Mouse (Mus musculus) mature B cell (primary cell): ENCODE results near the gene Tprg.

Experiments
- in situ Hi-C: fragments of 300-500 bp; cut with MboI; formaldehyde crosslinking; loops from 2 replicates; pipeline ENCODE4 v1.14.3; 2019

The Tprg gene

GRCm38 (mm10) chr16:25286517-25286916 is at the start of gene Tprg:
TSS of gene Tprg (plus strand) at chr16:25286817.
- in situ Hi-C loops, result no loop called here

GRCm38 (mm10) chr16:25238274-25239050 is 48.2 kb upstream of the Tprg start:
- in situ Hi-C loops, result no loop called here

GRCm38 (mm10) chr16:25248889-25249288 is 37.7 kb upstream of the Tprg start:
- in situ Hi-C loops, result no loop called here

GRCm38 (mm10) chr16:25250129-25250749 is 36.4 kb upstream of the Tprg start:
- in situ Hi-C loops, result no loop called here

- in situ Hi-C loops, result no loop called here
These were observed 35.5 kb upstream of the Tprg start for GRCm38 (mm10) chr16:25251080-25251479.

- in situ Hi-C loops, result no loop called here
These were observed 32.0 kb upstream of the Tprg start for GRCm38 (mm10) chr16:25254646-25255045.

GRCm38 (mm10) chr16:25255186-25255585 is 31.4 kb upstream of the Tprg start:
- in situ Hi-C loops, result no loop called here

- in situ Hi-C loops, result no loop called here
These were observed 30.9 kb upstream of the Tprg start for GRCm38 (mm10) chr16:25255603-25256260.

- in situ Hi-C loops, result loop anchor here (10.0 kb wide), 1 partner anchor 198 kb away; no protein-coding TSS in a partner anchor
These were observed 24.3 kb upstream of the Tprg start for GRCm38 (mm10) chr16:25262306-25262705.

GRCm38 (mm10) chr16:25262965-25263364 is 23.7 kb upstream of the Tprg start:
- in situ Hi-C loops, result loop anchor here (10.0 kb wide), 1 partner anchor 198 kb away; no protein-coding TSS in a partner anchor

GRCm38 (mm10) chr16:25263520-25264149 is 23.0 kb upstream of the Tprg start:
- in situ Hi-C loops, result loop anchor here (10.0 kb wide), 1 partner anchor 199 kb away; no protein-coding TSS in a partner anchor

- in situ Hi-C loops, result loop anchor here (5.0 to 10.0 kb wide), 2 partner anchors 200 to 1293 kb away; no protein-coding TSS in a partner anchor
These were observed 21.4 kb upstream of the Tprg start for GRCm38 (mm10) chr16:25265177-25265576.

- in situ Hi-C loops, result loop anchor here (5.0 to 10.0 kb wide), 2 partner anchors 203 to 1296 kb away; no protein-coding TSS in a partner anchor
These were observed 18.3 kb upstream of the Tprg start for GRCm38 (mm10) chr16:25268276-25268675.

GRCm38 (mm10) chr16:25282563-25282962 is 4.1 kb upstream of the Tprg start:
- in situ Hi-C loops, result no loop called here

GRCm38 (mm10) chr16:25293753-25294152 is 7.1 kb downstream of the Tprg start:
- in situ Hi-C loops, result no loop called here

GRCm38 (mm10) chr16:25295546-25295945 is 8.9 kb downstream of the Tprg start:
- in situ Hi-C loops, result no loop called here

GRCm38 (mm10) chr16:25296746-25297145 is 10.1 kb downstream of the Tprg start:
- in situ Hi-C loops, result no loop called here

GRCm38 (mm10) chr16:25298204-25298603 is 11.6 kb downstream of the Tprg start:
- in situ Hi-C loops, result no loop called here

- in situ Hi-C loops, result no loop called here
These were observed 16.0 kb downstream of the Tprg start for GRCm38 (mm10) chr16:25302616-25303015.

- in situ Hi-C loops, result no loop called here
These were observed 27.4 kb downstream of the Tprg start for GRCm38 (mm10) chr16:25314006-25314405.

GRCm38 (mm10) chr16:25315090-25315489 is 28.5 kb downstream of the Tprg start:
- in situ Hi-C loops, result no loop called here
